Mouse (Mus musculus) adrenal gland, adult 2 months (tissue): ENCODE measurements around the gene Npnt. TPM values are rescaled to one million over a fixed set of nuclear protein-coding genes. Genes with fewer than 3 reads are reported as not detected.

ENCODE experiments used
- DNase-seq: peaks from one replicate; pipeline ENCODE4 v3.0.0; 2021
- polyA plus RNA-seq: library from polyadenylated mRNA; depleted of rRNA; stranded (reverse); fragments of >200 nt; gene quantifications from 2 replicates; pipeline ENCODE4 v1.2.3, GENCODE M21; 2012; rRNA removed
- total RNA-seq, 2 experiments: library from RNA; stranded (reverse); gene quantifications; 2 replicates each; pipeline ENCODE4 v1.2.3; 2021

Gene Npnt
- total and polyA plus RNA-seq, 3 experiments = 10.3 to 17.9 (median 13.9) TPM

DNA sequence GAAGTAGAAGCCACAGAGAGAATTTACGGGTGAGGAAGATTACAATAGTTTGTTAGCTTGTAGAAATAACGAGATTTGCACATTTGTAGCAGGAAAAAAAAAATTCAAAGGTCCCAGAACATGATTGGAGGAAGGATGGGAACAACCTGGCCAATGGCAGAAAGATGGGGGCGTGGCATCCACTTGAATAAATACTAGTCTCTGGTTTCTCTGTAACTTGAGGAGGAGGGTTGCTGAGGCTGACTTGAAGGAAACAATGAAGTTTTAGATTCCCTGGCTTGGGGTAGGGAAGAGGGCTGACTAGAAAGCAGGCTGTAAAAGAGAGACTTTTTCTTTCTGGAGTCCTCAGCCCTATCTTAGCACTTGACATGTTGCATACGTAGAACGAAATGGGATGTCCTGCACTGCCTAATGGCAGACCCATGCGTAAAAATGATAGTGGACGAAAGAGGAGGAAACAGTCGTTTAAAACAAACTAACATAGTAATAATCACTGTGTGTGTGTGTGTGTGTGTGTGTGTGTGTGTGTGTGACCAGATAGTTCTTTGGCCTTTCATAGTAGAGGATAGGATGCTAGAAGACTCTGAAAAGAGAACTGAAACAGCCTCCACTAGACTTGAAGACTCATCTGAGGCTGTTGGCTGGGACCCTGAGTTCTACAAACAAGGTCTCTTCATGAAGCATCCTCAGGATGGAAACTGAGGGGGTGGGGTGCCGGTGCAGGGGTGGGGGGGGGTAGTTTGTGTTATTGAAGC is 94.5 kb downstream of the Npnt start:
- no peak for DNase-seq

DNA sequence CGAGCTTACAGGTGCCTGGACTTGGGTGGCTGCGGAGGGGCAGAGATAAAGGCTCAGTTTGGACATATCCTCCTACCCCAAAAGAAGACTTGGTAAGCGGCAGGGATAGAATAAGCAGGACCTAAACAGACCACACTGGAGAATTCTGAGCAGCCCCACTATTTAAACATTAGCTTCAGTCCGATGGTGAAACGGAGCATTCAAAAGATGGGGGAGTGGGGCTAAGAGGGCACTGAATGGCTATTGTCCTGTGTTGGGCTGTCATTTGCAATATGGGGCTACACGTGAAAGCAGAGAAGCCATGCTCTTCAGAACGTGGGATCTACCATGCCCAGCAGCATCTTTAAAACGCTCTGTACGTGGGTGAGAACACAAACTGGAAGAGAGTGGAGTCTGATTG is 95.8 kb downstream of the Npnt start:
- DNase-seq = no peak

DNA sequence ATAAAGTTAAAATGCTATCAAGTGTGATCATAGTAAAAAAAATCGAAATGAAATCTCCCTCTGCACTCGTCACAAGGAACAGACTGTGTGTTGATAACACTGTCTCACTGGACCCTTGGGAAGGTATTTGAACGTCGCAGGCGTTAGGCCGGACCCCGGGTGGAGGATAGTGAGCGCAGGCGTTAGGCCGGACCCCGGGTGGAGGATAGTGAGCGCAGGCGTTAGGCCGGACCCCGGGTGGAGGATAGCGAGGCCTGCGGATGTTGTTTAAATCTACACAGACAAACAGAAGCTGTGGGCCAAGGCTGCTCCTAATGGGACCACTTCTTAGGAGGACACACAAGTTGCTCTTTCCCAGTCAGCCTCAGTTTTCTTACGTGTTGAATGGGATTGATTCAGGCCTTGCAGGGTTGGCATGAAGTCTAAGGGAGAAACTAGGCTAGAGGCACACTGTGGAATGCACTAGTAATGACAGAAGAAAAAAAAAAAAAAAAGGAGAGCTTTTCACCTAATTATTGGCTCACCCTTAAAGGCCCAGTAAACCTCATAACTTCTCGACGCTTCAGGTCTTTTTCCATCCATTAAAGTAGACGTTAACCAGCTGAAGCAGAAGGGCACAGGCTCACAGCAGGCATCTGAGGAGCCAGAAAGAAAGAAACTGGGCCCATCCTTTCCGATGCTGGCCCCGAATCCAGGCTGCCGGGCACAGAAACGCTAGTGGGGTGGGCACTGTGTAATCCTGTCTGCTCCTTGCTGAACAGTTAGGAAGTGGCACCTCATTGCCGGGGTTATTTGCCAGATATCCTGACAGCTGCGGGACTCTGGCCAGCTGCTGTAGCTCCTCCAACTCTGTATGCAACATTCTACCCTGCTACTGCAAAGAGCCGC is 98.0 kb downstream of the Npnt start:
- DNase-seq = peak; percentile 14

DNA sequence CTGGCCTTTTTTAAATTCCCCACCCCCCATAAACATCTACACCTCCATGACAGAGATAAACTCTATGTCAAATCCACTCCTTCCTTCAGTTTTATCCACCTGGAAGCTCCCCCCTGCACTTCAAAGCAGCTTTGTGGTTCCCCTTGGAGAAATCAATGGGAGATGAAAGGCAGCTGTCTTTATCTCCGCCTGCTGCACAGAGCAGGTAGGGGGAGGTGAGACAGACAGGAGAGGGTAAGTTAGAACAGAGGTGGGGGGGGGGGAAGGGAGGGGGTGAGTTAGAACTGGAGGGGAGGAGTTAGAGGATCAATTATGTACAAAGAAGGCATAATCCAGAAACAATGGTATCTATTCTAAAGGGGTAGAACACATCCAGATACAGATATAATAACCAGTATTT is 98.7 kb downstream of the Npnt start:
- DNase-seq = no peak

DNA sequence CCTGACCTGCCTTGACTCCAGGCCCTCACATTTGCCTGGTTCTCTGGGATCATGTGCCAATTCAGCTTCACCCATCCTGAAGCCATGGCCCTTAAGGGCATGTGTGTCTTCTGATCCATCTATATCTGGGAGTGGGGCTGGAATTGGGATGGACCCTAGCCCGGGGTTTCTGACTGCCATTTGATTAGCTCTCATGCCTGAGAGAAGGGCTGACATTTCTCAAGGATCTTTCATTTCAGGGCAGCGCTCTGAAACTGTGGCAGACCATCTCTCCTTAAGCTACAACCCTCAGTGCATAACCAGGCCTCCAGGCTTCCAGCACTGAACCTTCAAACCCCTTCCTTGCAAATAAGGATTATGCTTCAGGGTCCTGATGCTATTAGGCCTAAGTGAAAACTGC is 99.7 kb downstream of the Npnt start:
- no peak for DNase-seq

DNA sequence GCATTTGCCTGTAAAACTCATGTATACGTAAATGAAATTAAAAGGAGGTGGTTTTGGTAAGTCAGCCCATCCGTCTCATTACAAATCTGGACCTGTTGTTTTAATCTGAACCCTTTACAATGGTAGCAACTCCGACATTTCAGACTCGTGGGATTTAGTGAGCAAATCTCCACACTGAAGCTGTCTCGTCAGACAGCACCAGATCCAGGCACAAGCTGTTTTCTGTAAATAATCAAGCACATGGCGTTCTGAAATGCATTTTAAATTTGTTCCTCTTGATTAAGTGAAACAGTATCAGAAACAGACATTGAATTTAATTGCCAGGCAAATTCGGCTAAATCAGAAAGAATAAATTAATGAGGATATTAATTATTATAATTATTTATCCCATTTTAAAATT is 100.4 kb downstream of the Npnt start:
- DNase-seq = no peak

DNA sequence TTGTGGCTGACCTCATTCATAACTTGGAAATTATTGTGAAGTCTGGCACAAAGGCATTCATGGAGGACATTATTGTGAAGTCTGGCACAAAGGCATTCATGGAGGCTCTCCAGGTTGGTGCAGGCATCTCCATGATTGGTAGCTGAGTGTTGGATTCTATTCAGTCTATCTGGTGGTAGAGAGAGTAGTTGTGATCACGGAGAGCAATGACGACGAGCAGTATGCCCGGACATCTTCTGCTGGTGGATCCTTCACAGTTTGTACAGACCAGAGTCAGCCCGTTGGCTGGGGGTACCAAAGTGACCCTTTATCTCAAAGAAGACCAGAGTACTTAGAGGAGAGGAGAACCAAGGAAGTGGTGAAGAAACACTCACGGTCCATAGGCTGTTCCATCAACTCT is 107.4 kb downstream of the Npnt start:
- DNase-seq = no peak

DNA sequence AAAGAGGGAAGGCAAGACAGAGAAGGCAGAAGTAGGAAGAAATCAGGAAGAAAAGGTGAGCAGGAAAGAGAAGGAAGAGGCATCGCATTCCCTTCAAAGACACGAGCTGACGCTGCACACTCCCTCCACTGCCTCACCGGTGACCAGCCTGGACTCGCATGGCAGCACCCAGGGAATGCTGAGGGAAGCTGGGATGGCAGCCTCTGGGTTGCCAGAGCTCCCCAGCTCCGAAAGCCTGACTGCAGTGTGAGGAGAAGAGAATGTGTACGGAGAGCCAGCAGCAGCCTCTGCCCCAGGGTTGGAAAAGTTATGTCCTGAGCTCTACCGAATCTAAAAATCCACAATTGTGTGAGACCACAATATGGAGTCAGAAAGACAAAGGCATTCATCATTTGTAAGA is 110.6 kb downstream of the Npnt start:
- DNase-seq = no peak

DNA sequence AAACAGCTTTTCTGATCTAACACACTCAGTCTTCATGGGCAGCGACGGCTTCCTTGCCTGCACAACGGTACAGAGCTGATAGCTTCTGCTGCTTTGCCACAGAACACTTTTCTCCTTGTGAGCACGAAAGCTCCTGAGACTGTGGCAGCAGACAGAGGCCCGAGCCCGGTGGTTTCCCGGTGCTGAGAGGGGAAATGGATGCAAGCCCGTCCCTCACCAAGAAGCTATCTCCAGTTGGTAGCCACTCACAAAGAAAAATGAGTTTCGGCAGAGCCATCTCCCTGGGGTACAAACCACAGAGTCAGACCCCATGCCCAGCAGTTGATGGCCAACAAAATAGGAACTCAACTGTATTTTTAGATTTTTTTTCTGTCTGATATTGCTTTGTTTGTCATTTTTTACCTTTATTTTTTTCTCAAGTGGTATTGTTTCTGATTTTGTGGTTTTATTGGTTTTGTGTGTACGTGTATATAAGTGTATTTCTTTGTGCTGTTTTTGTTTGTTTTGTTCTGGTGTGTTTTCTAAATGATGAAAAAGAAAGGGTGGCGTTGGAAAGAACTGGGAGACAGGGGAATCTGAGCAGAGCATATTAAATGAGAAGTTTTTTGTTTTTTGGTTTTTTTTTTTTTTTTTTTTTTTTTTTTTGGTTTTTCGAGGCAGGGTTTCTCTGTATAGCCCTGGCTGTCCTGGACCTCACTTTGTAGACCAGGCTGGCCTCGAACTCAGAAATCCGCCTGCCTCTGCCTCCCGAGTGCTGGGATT is 111.3 kb downstream of the Npnt start:
- no peak for DNase-seq

DNA sequence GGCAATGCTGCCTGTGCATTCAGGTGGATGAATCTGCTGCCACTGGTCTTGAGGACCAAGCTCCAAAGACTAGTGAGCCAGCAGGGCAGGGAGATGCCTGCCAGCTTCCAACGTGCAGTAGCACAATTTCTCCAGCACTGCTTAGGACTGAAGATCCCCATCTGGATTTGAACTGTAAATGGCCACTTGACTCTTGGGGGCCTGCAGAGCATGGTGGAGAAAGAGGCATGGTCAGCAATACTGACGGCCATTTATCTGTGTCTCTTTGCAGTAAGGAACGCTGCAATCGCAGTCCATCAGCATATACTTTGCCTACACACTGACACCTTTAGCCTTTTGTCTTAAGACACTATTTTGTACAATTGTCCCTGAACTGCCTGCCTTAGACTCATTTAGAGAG is 113.0 kb downstream of the Npnt start:
- DNase-seq = no peak

DNA sequence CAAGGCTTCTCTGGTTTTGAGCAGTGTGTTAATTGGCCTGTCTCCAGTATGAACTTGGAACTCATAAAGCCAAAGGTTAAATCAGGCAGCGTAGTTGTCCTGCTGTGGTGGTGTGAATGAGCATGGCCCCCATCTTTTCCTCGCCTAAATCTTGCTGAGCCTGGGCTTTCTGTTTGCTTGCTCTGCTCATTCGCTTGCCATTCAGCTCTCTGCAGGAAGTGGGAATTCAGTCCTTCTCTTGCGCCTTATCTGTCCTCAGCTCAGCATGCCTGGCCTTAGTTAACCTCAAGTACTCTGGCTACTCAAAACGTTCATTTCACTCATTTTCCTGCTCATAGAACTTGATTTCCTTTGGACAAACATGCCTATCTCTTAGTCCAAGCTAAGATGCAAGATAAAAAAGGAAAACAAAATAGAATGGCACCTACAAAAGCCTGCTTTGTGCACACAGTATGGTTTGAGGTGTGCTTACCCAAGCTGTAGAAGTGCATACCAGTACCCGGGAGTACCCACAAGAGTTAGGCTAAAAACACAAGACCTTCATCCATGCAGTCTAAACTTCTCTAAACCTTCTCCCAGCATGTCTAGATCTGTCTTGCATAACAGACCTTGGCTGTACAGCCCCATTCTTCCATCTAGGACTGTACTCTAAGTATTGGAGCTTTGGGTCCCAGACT is 114.8 kb downstream of the Npnt start:
- no peak for DNase-seq

Other genes starting within 250 kb of the Npnt start
- gene Ints12, start 141.5 kb upstream of the Npnt start, total RNA-seq = 10 to 100 TPM; 10.5 to 13.2 TPM
- 1.2 and 2.1 TPM in 2 replicates for gene Ints12, start 141.5 kb upstream of the Npnt start, polyA plus RNA-seq
- gene Gstcd, start 141.7 kb upstream of the Npnt start, total RNA-seq = 10 to 100 TPM; 10.4 to 10.6 TPM
- gene Gstcd, start 141.7 kb upstream of the Npnt start, polyA plus RNA-seq = 3.0 and 3.8 TPM in 2 replicates